Mouse (Mus musculus) G1E (cell line): ENCODE data around the gene Fgf9. TPM values are rescaled to one million over a fixed set of nuclear protein-coding genes. Genes with fewer than 3 reads are reported as not detected.

Experiments used
- ATAC-seq: 2 replicates; pipeline ENCODE4 v1.8.0; 2016; ENCODE audit warnings: mild to moderate bottlenecking; ENCODE audit not compliant: insufficient number of reproducible peaks, poor library complexity, low FRiP score, severe bottlenecking; ENCODE audit errors: extremely low read depth
- DNase-seq: peaks from one replicate; pipeline ENCODE4 v3.0.0; 2012; ENCODE audit warnings: low spot score
- H3K27me3 ChIP-seq: 2 replicates; pipeline ENCODE4 v1.6.1; 2012; ENCODE audit warnings: mild to moderate bottlenecking, low read length, inconsistent platforms; ENCODE audit not compliant: insufficient read depth
- H3K36me3 ChIP-seq: replicated peaks from 2 replicates; pipeline ENCODE3; 2012; ENCODE audit warnings: mild to moderate bottlenecking, inconsistent platforms
- H3K4me1 ChIP-seq: 2 replicates; pipeline ENCODE4 v1.6.1; 2012; ENCODE audit warnings: low read depth, low read length, inconsistent platforms, mixed read lengths; ENCODE audit not compliant: insufficient read depth
- H3K4me3 ChIP-seq: 2 replicates; pipeline ENCODE4 v1.5.1; 2012; ENCODE audit warnings: low read depth, mild to moderate bottlenecking, inconsistent platforms, low read length, moderate library complexity, mixed read lengths
- H3K9me3 ChIP-seq: replicated peaks from 2 replicates; pipeline ENCODE4 v1.6.1; 2012; ENCODE audit warnings: inconsistent platforms
- CTCF ChIP-seq: IDR thresholded peaks from 2 replicates; pipeline ENCODE4 v1.5.1; 2012; ENCODE audit warnings: low read depth, low read length, inconsistent platforms, mixed read lengths
- GATA1 ChIP-seq: IDR thresholded peaks from 2 replicates; pipeline ENCODE4 v1.6.1; 2012; ENCODE audit warnings: borderline replicate concordance, low read length, inconsistent platforms, mixed read lengths
- GATA2 ChIP-seq: IDR thresholded peaks from 2 replicates; pipeline ENCODE4 v1.6.1; 2012; ENCODE audit warnings: low read depth, low read length, inconsistent platforms, borderline replicate concordance
- POLR2AphosphoS5 ChIP-seq: IDR thresholded peaks from 2 replicates; pipeline ENCODE4 v1.6.1; 2012; ENCODE audit warnings: low read depth, low read length, inconsistent platforms; ENCODE audit not compliant: insufficient replicate concordance
- TAL1 ChIP-seq: conservative IDR thresholded peaks from 2 replicates; pipeline ENCODE4 v1.6.1; 2012; ENCODE audit warnings: low read depth, low read length, inconsistent platforms, mixed read lengths
- polyA plus RNA-seq: library from polyadenylated mRNA; stranded (reverse); fragments of >175 nt; gene quantifications from 2 replicates; pipeline ENCODE4 v1.2.3, GENCODE M21; 2012
- total RNA-seq, 2 experiments: library from RNA; stranded (forward) in 1 of 2; stranded (reverse) in 1 of 2; fragments of 200-1000 nt in 1 of 2; fragments of >200 nt in 1 of 2; fragmentation: Nextera tagmentation in 1 of 2; gene quantifications; 2 replicates each; pipeline ENCODE4 v1.2.3; 2014 to 2017

The Fgf9 gene
- total and polyA plus RNA-seq, 3 experiments: 0.05 TPM; not detected in 2

DNA sequence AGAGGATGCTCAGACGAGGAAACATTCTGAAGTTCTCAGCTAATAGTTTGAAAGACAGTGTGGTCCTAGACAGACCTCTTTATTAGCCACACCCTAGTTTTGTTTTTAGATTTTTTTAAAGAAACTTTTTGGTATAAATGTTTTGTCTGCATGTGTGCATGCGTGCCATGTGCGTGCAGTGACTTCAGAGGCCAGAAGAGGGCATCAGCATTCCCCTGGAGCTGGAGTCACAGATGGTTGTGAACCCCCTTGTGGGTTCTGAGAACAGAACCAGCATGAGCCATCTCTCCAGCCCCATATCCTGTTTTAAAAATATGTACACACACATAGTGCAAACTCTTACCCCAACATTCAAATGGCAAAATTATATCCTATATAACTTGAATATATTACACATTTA lies 13.9 kb downstream of the Fgf9 start:
- no peak for TF ChIP-seq POLR2AphosphoS5
- Histone ChIP-seq H3K4me1 (no peaks in the 10 kb centered on the region), H3K36me3 (no peaks in the 10 kb centered on the region), H3K4me3 (no peak overlapping the region), H3K9me3 (peaks cover 9% of the 10 kb centered on the region), H3K27me3 (no peaks in the 10 kb centered on the region)
- ATAC-seq: no peak
- no peak for DNase-seq

DNA sequence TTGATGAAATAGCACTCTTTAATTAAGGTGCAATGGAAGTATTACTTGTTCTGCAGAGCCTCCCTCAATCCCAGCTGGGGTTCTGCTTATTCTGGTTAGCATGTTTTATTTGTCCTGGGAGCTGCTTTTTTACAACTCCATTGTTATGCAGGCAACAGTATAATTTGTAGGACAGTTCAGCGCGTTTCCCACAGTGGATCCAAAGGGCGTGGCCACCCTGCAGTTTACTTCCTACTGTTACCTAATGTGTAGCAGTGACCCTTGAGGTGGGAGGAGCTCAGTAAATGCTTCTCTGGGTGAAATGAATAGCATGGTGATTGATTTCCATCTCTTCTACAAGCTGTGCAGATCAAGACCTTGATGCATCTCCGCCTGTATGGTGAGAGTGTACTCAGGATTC lies 17.0 kb downstream of the Fgf9 start:
- Histone ChIP-seq H3K36me3 (no peaks in the 10 kb centered on the region), H3K9me3 (peaks cover 9% of the 10 kb centered on the region), H3K27me3 (no peaks in the 10 kb centered on the region), H3K4me1 (no peaks in the 10 kb centered on the region), H3K4me3 (no peak overlapping the region)
- DNase-seq (no peak), ATAC-seq (no peak)
- TF ChIP-seq GATA2: no peak
- no peak for TF ChIP-seq POLR2AphosphoS5

DNA sequence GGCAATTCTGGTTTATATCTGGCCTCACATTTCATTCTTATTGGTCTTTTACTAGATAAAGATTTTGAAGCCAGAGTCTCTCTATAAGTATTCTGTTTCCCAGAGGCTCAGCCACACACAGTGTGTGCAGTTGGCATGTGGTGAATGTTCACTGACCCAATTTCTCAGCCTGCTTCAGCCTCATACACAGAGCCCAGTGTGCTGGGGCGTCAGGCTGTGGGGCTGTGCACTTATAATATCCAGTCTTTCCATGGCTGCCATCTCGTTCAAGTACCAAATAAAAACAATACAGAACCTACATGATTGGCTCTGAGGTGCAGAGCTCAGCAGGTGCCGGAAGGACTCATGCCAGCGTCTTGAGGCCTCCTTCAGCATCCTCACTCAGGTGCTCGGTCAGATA lies 19.1 kb downstream of the Fgf9 start:
- Histone ChIP-seq H3K4me1 (no peaks in the 10 kb centered on the region), H3K9me3 (peaks cover 9% of the 10 kb centered on the region), H3K4me3 (no peak overlapping the region), H3K36me3 (no peaks in the 10 kb centered on the region), H3K27me3 (no peaks in the 10 kb centered on the region)
- DNase-seq (no peak), ATAC-seq (no peak)
- TF ChIP-seq GATA1: no peak
- no peak for TF ChIP-seq GATA2
- TF ChIP-seq CTCF: no peak
- no peak for TF ChIP-seq TAL1
- TF ChIP-seq POLR2AphosphoS5: no peak

DNA sequence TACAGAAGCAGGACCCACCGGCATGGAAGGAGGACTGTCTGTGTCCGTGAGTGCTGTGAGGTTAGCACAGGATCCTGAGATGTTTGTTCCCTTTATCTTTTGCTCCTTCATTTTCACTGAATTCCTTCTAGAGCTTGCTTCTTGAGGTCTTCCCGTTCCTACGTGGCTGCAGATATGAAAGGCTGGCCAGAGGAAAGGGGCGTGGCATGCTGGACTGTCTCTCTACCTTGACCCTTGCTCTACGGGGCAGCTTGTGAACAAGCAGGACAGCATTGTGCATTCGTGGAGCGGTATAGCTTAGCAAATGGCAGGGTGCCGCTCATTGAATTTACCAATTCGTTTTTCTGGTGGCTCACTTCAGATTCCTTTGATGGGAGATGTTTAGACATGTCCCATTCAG lies 21.0 kb downstream of the Fgf9 start:
- peaks cover 8% of the 10 kb centered on the region; the same call in 1 of the 2 replicates for H3K9me3 ChIP-seq
- no peaks in the 10 kb centered on the region for H3K36me3 ChIP-seq
- DNase-seq: no peak
- H3K4me1 ChIP-seq: no peaks in the 10 kb centered on the region
- no peak for ATAC-seq
- no peak for TF ChIP-seq TAL1
- no peak for TF ChIP-seq POLR2AphosphoS5
- no peak for TF ChIP-seq GATA1
- TF ChIP-seq GATA2: no peak
- TF ChIP-seq CTCF: no peak
- no peaks in the 10 kb centered on the region for H3K27me3 ChIP-seq
- no peak overlapping the region for H3K4me3 ChIP-seq

DNA sequence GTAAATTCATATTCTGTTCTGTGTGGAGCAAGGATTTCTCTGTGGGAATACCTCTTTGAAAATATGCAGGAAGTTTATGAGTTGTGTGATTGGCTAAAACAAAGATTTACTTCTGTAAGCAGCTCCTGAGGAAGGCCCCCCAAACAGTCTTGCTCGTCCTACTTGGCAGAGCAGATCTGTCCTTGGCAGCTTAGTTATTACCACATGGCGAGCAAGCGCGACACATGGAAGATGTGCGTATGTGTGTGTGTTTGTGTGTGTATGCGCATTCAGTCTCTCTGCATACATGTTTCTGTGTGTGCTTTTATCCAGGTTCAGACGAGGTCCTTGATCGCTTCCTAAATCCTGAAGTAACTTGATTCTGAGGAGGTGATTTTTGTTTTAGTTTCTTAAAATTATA lies 29.3 kb downstream of the Fgf9 start:
- no peak overlapping the region for H3K4me3 ChIP-seq
- DNase-seq: no peak
- ATAC-seq: no peak
- no peaks in the 10 kb centered on the region for H3K4me1 ChIP-seq
- no peak for TF ChIP-seq TAL1
- no peaks in the 10 kb centered on the region for H3K27me3 ChIP-seq
- no peaks in the 10 kb centered on the region for H3K36me3 ChIP-seq
- H3K9me3 ChIP-seq: peaks cover 7% of the 10 kb centered on the region

DNA sequence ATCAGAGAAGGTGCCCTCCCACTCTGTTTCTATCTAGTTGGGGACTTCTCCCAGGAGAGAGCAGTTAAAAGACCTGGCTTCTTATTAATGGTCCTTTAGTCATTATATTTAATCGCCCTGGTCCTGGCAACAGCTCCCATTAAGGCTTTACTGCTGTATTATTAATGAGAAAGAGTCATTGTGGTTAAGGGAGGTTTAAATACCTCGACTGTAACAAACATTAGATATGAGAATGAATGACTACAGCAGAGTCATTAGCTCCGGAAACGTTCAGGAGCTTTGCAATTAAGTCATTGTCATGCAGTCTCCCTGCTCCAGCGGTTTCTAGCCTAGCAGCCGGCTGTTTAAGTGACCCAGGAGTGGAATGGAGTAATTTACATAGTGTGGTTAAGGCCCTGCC lies 31.0 kb downstream of the Fgf9 start:
- Histone ChIP-seq H3K36me3 (no peaks in the 10 kb centered on the region), H3K27me3 (no peaks in the 10 kb centered on the region), H3K4me3 (no peak overlapping the region), H3K4me1 (no peaks in the 10 kb centered on the region), H3K9me3 (peaks cover 10% of the 10 kb centered on the region)
- DNase-seq (no peak), ATAC-seq (no peak)
- TF ChIP-seq POLR2AphosphoS5 (no peak), TAL1 (no peak), CTCF (no peak)

DNA sequence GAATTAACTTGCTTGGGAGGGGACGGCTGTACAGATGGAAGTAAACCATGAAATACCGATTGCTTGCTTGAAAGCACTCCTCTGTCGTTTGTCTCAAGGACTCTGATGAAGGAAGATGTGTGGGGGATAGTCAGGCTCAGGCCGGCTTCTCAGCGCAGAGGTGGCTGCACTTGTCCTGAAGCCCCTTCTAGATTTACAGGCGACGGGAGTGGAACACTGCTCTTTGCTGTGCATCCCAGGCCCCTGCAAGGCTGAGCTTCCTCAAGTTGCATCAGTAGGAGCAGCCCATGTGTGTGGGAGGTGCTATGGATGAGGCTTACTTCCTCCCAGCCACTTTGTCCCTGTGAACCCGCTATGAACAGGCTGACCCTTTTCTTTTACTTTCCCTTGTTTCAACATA lies 33.9 kb downstream of the Fgf9 start:
- ATAC-seq: no peak
- TF ChIP-seq POLR2AphosphoS5 (no peak), GATA2 (no peak)
- H3K4me1 ChIP-seq: no peaks in the 10 kb centered on the region
- no peak for DNase-seq
- no peaks in the 10 kb centered on the region for H3K27me3 ChIP-seq
- H3K36me3 ChIP-seq: no peaks in the 10 kb centered on the region
- no peak overlapping the region for H3K4me3 ChIP-seq
- peaks cover 10% of the 10 kb centered on the region for H3K9me3 ChIP-seq

DNA sequence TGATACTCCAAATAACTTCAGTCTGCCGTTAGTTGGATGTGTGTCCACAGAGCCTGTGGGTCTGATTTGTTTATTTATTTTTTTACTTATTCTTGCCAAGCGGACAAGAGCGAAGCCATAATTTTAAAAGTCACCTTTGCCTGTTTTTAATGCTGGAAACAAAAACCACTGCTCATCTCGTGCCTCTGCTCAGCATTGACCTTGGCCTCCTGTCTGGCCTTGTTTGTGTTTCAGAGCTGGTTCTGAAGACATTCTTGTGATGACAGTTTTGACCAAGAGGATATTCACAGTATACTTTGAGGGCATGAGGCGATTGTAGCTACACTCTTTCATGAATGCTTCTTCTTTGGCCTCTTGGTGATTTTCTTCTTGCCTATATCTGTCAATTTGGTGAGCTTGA lies 35.2 kb downstream of the Fgf9 start:
- TF ChIP-seq TAL1 (no peak), POLR2AphosphoS5 (no peak), CTCF (no peak)
- Histone ChIP-seq H3K9me3 (peaks cover 13% of the 10 kb centered on the region), H3K36me3 (no peaks in the 10 kb centered on the region), H3K27me3 (no peaks in the 10 kb centered on the region), H3K4me3 (no peak overlapping the region), H3K4me1 (no peaks in the 10 kb centered on the region)
- ATAC-seq (no peak), DNase-seq (no peak)
